Mouse (Mus musculus): ENCODE measurements at regions not wholly inside any gene's neighbourhood (a gene's known extent, or its start where the extent isn't known, plus 50 kb on each side); places are given as distances from the start of the nearest gene placed in this dataset.
A peak's percentile ranks its signal among the peaks of the same experiment; 100 is the strongest.

DNA sequence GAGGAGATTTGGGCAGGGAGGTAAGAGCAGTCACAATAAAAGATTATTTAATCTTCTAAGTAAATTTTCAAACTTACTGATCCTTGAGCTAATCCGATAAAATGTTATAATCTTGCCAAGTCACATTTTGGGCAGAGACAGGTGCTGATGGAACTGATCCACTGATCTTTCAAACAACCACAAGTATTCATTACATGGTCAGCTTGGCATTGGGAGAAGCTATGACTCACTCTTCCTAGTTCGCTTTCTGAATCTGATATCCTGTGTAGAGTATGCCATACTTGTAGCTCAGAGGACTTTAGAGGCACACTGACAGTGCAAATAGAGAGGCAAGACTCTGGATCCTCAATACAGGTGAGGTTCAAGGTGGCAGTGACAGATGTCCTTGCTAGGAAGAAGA is 142.4 kb upstream of the Col1a2 start:
- H3K27me3 ChIP-seq (ENCODE audit: control insufficient read depth, insufficient read depth, low read length), result no peaks in the 10 kb centered on the region
- H3K4me3 ChIP-seq (ENCODE audit: low read depth, low read length), result no peak overlapping the region
- H3K9me3 ChIP-seq (ENCODE audit: control insufficient read depth, low read length), result no peaks in the 10 kb centered on the region
- no peak overlapping the region for H3K9ac ChIP-seq (ENCODE audit: low read length)
- ATAC-seq (ENCODE audit: low FRiP score, low TSS enrichment) (no peak), DNase-seq (ENCODE audit: low spot score) (no peak)
- no peak overlapping the region for H3K27ac ChIP-seq (replicated peaks)
- H3K36me3 ChIP-seq (ENCODE audit: control insufficient read depth, insufficient read depth, low read length), result no peaks in the 10 kb centered on the region
- 82% methylated on average over 2 of the region's 2 CpGs for WGBS
- H3K4me1 ChIP-seq (replicated peaks; ENCODE audit: control insufficient read depth, insufficient read depth), result no peaks in the 10 kb centered on the region
- H3K4me2 ChIP-seq (replicated peaks; ENCODE audit: low read depth), result no peak overlapping the region
- no peak for TF ChIP-seq EP300 (optimal IDR thresholded peaks at IDR 0.05)
- no peak for TF ChIP-seq CTCF (IDR thresholded peaks at IDR 0.05; ENCODE audit: low read depth)

GRCm38 (mm10) chr6:4375465-4376037 is 129.1 kb upstream of the Col1a2 start:
- H3K27ac ChIP-seq (replicated peaks), result no peak overlapping the region
- H3K4me2 ChIP-seq (replicated peaks; ENCODE audit: low read depth), result no peak overlapping the region
- DNase-seq (ENCODE audit: low spot score) (no peak), ATAC-seq (ENCODE audit: low FRiP score, low TSS enrichment) (no peak)
- no peaks in the 10 kb centered on the region for H3K9me3 ChIP-seq (ENCODE audit: control insufficient read depth, low read length)
- no peak overlapping the region for H3K9ac ChIP-seq (ENCODE audit: low read length)
- no peaks in the 10 kb centered on the region for H3K4me1 ChIP-seq (replicated peaks; ENCODE audit: control insufficient read depth, insufficient read depth)
- no peaks in the 10 kb centered on the region for H3K27me3 ChIP-seq (ENCODE audit: control insufficient read depth, insufficient read depth, low read length)
- no peaks in the 10 kb centered on the region for H3K36me3 ChIP-seq (ENCODE audit: control insufficient read depth, insufficient read depth, low read length)
- WGBS, result 50% methylated on average over 12 of the region's 12 CpGs
- no peak for TF ChIP-seq EP300 (optimal IDR thresholded peaks at IDR 0.05)
- no peak for TF ChIP-seq CTCF (IDR thresholded peaks at IDR 0.05; ENCODE audit: low read depth)
- no peak overlapping the region for H3K4me3 ChIP-seq (ENCODE audit: low read depth, low read length)

DNA sequence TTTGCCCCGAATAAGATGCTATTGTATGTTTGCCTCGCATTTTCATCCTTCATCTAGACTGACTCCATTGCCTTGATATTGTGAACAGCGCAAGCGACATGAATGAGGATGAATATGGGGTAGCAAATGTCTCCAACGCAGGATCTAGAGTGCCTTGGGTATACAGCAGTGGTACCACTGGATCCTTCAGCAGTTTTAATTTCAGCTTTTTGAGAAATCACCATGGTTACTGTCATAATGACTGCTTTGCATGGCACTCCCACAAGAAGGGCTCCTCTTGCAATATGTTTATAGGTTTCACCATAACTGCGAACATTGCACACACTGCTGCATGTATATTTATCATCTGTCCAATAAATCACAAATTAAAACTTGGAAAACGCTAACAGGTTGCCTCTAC is 107.8 kb upstream of the Col1a2 start:
- Histone ChIP-seq H3K4me1 (replicated peaks; ENCODE audit: control insufficient read depth, insufficient read depth) (no peaks in the 10 kb centered on the region), H3K4me3 (ENCODE audit: low read depth, low read length) (no peak overlapping the region)
- 89% methylated on average over 7 of the region's 7 CpGs for WGBS

GRCm38 (mm10) chr6:4397695-4398598 is 106.7 kb upstream of the Col1a2 start:
- H3K4me1 ChIP-seq (replicated peaks; ENCODE audit: control insufficient read depth, insufficient read depth), result no peaks in the 10 kb centered on the region
- H3K27ac ChIP-seq (replicated peaks), result no peak overlapping the region
- H3K36me3 ChIP-seq (ENCODE audit: control insufficient read depth, insufficient read depth, low read length), result no peaks in the 10 kb centered on the region
- H3K9ac ChIP-seq (ENCODE audit: low read length), result no peak overlapping the region
- ATAC-seq (ENCODE audit: low FRiP score, low TSS enrichment), result peak; percentile 26; the same call in 1 of the 2 replicates
- no peak overlapping the region for H3K4me3 ChIP-seq (ENCODE audit: low read depth, low read length)
- no peaks in the 10 kb centered on the region for H3K27me3 ChIP-seq (ENCODE audit: control insufficient read depth, insufficient read depth, low read length)
- 59% methylated on average over 16 of the region's 16 CpGs for WGBS
- no peaks in the 10 kb centered on the region for H3K9me3 ChIP-seq (ENCODE audit: control insufficient read depth, low read length)
- no peak for DNase-seq (ENCODE audit: low spot score)
- H3K4me2 ChIP-seq (replicated peaks; ENCODE audit: low read depth), result no peak overlapping the region
- TF ChIP-seq EP300 (optimal IDR thresholded peaks at IDR 0.05) (no peak), CTCF (IDR thresholded peaks at IDR 0.05; ENCODE audit: low read depth) (no peak)

More for the DNA sequence above, 107.8 kb upstream of the Col1a2 start:
- Histone ChIP-seq H3K9ac (ENCODE audit: low read length) (no peak overlapping the region), H3K4me2 (replicated peaks; ENCODE audit: low read depth) (no peak overlapping the region), H3K27me3 (ENCODE audit: control insufficient read depth, insufficient read depth, low read length) (no peaks in the 10 kb centered on the region), H3K9me3 (ENCODE audit: control insufficient read depth, low read length) (no peaks in the 10 kb centered on the region), H3K36me3 (ENCODE audit: control insufficient read depth, insufficient read depth, low read length) (no peaks in the 10 kb centered on the region), H3K27ac (replicated peaks) (no peak overlapping the region)
- ATAC-seq (ENCODE audit: low FRiP score, low TSS enrichment), result no peak
- no peak for TF ChIP-seq EP300 (optimal IDR thresholded peaks at IDR 0.05)
- no peak for TF ChIP-seq CTCF (IDR thresholded peaks at IDR 0.05; ENCODE audit: low read depth)
- DNase-seq (ENCODE audit: low spot score), result no peak

- ATAC-seq (ENCODE audit: low FRiP score, low TSS enrichment) (no peak), DNase-seq (ENCODE audit: low spot score) (no peak)
- no peak overlapping the region for H3K4me2 ChIP-seq (replicated peaks; ENCODE audit: low read depth)
- TF ChIP-seq CTCF (IDR thresholded peaks at IDR 0.05; ENCODE audit: low read depth) (no peak), EP300 (optimal IDR thresholded peaks at IDR 0.05) (no peak)
- no peaks in the 10 kb centered on the region for H3K27me3 ChIP-seq (ENCODE audit: control insufficient read depth, insufficient read depth, low read length)
- H3K4me1 ChIP-seq (replicated peaks; ENCODE audit: control insufficient read depth, insufficient read depth), result no peaks in the 10 kb centered on the region
- H3K4me3 ChIP-seq (ENCODE audit: low read depth, low read length), result no peak overlapping the region
- H3K36me3 ChIP-seq (ENCODE audit: control insufficient read depth, insufficient read depth, low read length), result no peaks in the 10 kb centered on the region
- H3K9me3 ChIP-seq (ENCODE audit: control insufficient read depth, low read length), result no peaks in the 10 kb centered on the region
- WGBS, result 82% methylated on average over 9 of the region's 9 CpGs
- no peak overlapping the region for H3K27ac ChIP-seq (replicated peaks)
- no peak overlapping the region for H3K9ac ChIP-seq (ENCODE audit: low read length)
Measured at GRCm38 (mm10) chr6:4398599-4398980, 106.0 kb upstream of the Col1a2 start.

GRCm38 (mm10) chr6:4405301-4405700 is 99.3 kb upstream of the Col1a2 start:
- no peak for DNase-seq (ENCODE audit: low spot score)
- TF ChIP-seq EP300 (optimal IDR thresholded peaks at IDR 0.05), result no peak
- Histone ChIP-seq H3K27ac (replicated peaks) (no peak overlapping the region), H3K27me3 (ENCODE audit: control insufficient read depth, insufficient read depth, low read length) (no peaks in the 10 kb centered on the region), H3K4me1 (replicated peaks; ENCODE audit: control insufficient read depth, insufficient read depth) (no peaks in the 10 kb centered on the region), H3K9ac (ENCODE audit: low read length) (no peak overlapping the region), H3K9me3 (ENCODE audit: control insufficient read depth, low read length) (no peaks in the 10 kb centered on the region), H3K4me2 (replicated peaks; ENCODE audit: low read depth) (no peak overlapping the region), H3K36me3 (ENCODE audit: control insufficient read depth, insufficient read depth, low read length) (no peaks in the 10 kb centered on the region), H3K4me3 (ENCODE audit: low read depth, low read length) (no peak overlapping the region)
- ATAC-seq (ENCODE audit: low FRiP score, low TSS enrichment), result no peak
- 67% methylated on average over 3 of the region's 3 CpGs for WGBS
